Mouse (Mus musculus): ENCODE results near the gene Nol10. TPM values are rescaled to one million over a fixed set of nuclear protein-coding genes. Genes with fewer than 3 reads are reported as not detected.
"Not testable (repeated sequence)": the region's sequence is repeated elsewhere in the genome, so short reads cannot be mapped to it uniquely, and the experiment has no call there.

The Nol10 gene
- polyA plus RNA-seq, 1 experiment from 2014 or later: 20.1 TPM

- Histone ChIP-seq H3K27ac (ENCODE audit: low read depth, low read length) (no peak overlapping the region), H3K4me1 (ENCODE audit: control insufficient read depth, insufficient read depth, low read depth, low read length) (no peaks in the 10 kb centered on the region), H3K9me3 (ENCODE audit: control insufficient read depth, low read length) (no peaks in the 10 kb centered on the region), H3K36me3 (ENCODE audit: control insufficient read depth, insufficient read depth, low read length) (no peaks in the 10 kb centered on the region), H3K4me2 (ENCODE audit: low read length) (no peak overlapping the region), H3K9ac (ENCODE audit: low read depth, low read length) (no peak overlapping the region), H3K27me3 (replicated peaks; ENCODE audit: control insufficient read depth, insufficient read depth, low read length) (no peaks in the 10 kb centered on the region), H3K4me3 (ENCODE audit: low read length) (no peak overlapping the region)
- 59% methylated on average over 5 of the region's 5 CpGs for WGBS
- no peak for ATAC-seq
These were observed 105.7 kb downstream of the Nol10 start for GRCm38 (mm10) chr12:17453918-17454317.

DNA sequence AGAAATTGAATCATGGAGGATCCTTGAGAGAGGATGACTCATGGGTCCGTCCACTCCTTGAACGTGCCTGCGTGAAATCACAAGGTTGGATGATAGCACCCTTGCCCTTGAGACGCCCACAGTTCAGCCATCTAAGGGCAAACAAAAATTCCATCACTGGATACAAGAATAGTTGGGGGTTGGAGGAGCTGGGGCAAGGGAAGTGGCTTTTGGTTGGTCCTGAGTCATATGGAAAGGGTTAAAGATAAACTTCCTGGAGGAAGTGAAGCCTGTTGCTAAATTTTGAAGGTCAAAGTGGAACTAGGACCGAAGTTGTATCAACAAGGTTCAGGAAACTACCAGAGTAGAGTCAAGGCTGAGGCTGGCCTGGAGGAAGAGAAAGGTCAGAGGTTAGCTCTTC, 106.8 kb downstream of the Nol10 start:
- WGBS: 86% methylated on average over 5 of the region's 5 CpGs
- Histone ChIP-seq H3K27ac (ENCODE audit: low read depth, low read length) (no peak overlapping the region), H3K4me3 (ENCODE audit: low read length) (no peak overlapping the region), H3K9ac (ENCODE audit: low read depth, low read length) (no peak overlapping the region), H3K36me3 (ENCODE audit: control insufficient read depth, insufficient read depth, low read length) (no peaks in the 10 kb centered on the region), H3K4me1 (ENCODE audit: control insufficient read depth, insufficient read depth, low read depth, low read length) (no peaks in the 10 kb centered on the region), H3K27me3 (replicated peaks; ENCODE audit: control insufficient read depth, insufficient read depth, low read length) (no peaks in the 10 kb centered on the region), H3K9me3 (ENCODE audit: control insufficient read depth, low read length) (no peaks in the 10 kb centered on the region), H3K4me2 (ENCODE audit: low read length) (no peak overlapping the region)
- no peak for ATAC-seq

DNA sequence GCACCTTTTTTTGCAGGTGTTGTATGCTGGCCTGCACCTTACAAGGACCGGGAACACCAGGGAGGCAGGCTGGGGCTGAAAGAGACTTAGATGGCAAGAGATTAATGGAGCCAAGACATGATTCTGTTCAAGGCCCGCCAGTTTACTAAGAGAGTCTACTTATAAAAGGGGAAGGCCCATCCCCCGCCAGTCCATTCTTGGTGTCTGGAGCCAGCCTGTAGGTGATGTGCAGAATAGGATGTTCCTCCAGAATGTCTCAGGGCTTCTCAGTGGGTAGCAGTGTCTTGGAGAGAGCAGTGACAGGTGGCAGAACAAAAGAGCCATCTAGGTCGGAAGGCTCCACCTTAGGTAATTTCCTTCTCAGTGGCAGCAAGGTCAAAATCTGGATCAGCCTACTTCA, 111.0 kb downstream of the Nol10 start:
- H3K4me2 ChIP-seq (ENCODE audit: low read length); ATAC-seq; H3K27ac ChIP-seq (ENCODE audit: low read depth, low read length); H3K4me3 ChIP-seq (ENCODE audit: low read length); H3K27me3 ChIP-seq (replicated peaks; ENCODE audit: control insufficient read depth, insufficient read depth, low read length); H3K4me1 ChIP-seq (ENCODE audit: control insufficient read depth, insufficient read depth, low read depth, low read length); H3K36me3 ChIP-seq (ENCODE audit: control insufficient read depth, insufficient read depth, low read length); H3K9ac ChIP-seq (ENCODE audit: low read depth, low read length); H3K9me3 ChIP-seq (ENCODE audit: control insufficient read depth, low read length): not testable (repeated sequence)
- 93% methylated on average over 4 of the region's 4 CpGs for WGBS

- H3K4me2 ChIP-seq (ENCODE audit: low read length): no peak overlapping the region
- H3K27ac ChIP-seq (ENCODE audit: low read depth, low read length): no peak overlapping the region
- H3K4me3 ChIP-seq (ENCODE audit: low read length): no peak overlapping the region
- no peaks in the 10 kb centered on the region for H3K36me3 ChIP-seq (ENCODE audit: control insufficient read depth, insufficient read depth, low read length)
- no peak for ATAC-seq
- 37% methylated on average over 4 of the region's 4 CpGs for WGBS
- H3K9ac ChIP-seq (ENCODE audit: low read depth, low read length): no peak overlapping the region
- H3K27me3 ChIP-seq (replicated peaks; ENCODE audit: control insufficient read depth, insufficient read depth, low read length): no peaks in the 10 kb centered on the region
- H3K9me3 ChIP-seq (ENCODE audit: control insufficient read depth, low read length): peaks cover 2% of the 10 kb centered on the region; the same call in 1 of the 2 replicates
- no peaks in the 10 kb centered on the region for H3K4me1 ChIP-seq (ENCODE audit: control insufficient read depth, insufficient read depth, low read depth, low read length)
These were observed 115.4 kb downstream of the Nol10 start for GRCm38 (mm10) chr12:17463706-17464105.

- H3K4me3 ChIP-seq (ENCODE audit: low read length); H3K9ac ChIP-seq (ENCODE audit: low read depth, low read length); H3K4me2 ChIP-seq (ENCODE audit: low read length); H3K4me1 ChIP-seq (ENCODE audit: control insufficient read depth, insufficient read depth, low read depth, low read length); H3K36me3 ChIP-seq (ENCODE audit: control insufficient read depth, insufficient read depth, low read length); H3K27ac ChIP-seq (ENCODE audit: low read depth, low read length); H3K9me3 ChIP-seq (ENCODE audit: control insufficient read depth, low read length); H3K27me3 ChIP-seq (replicated peaks; ENCODE audit: control insufficient read depth, insufficient read depth, low read length); ATAC-seq: not testable (repeated sequence)
- WGBS: 86% methylated on average over 5 of the region's 5 CpGs
These were observed 116.3 kb downstream of the Nol10 start for GRCm38 (mm10) chr12:17464550-17464949.

DNA sequence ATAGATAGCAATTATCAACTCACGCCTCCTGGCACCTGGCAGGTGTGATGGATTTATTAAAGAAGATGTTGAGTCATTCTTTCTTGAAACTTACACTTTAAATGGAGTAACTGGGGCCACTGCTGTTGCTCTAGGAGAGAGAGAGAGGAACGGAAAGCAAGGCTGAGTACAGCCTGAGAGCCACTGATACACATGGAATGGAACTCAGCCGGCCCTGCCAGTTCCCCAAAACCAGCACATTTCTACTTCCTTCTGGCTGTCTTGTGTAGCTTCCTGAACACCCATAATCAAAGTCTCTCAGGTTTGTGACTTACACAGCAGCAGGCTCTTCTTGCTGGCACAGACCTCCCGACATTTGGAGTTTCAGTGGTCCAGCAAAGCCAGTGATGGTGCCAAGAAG, 118.5 kb downstream of the Nol10 start:
- Histone ChIP-seq H3K9ac (ENCODE audit: low read depth, low read length) (no peak overlapping the region), H3K4me1 (ENCODE audit: control insufficient read depth, insufficient read depth, low read depth, low read length) (no peaks in the 10 kb centered on the region), H3K9me3 (ENCODE audit: control insufficient read depth, low read length) (no peaks in the 10 kb centered on the region), H3K36me3 (ENCODE audit: control insufficient read depth, insufficient read depth, low read length) (no peaks in the 10 kb centered on the region), H3K4me3 (ENCODE audit: low read length) (no peak overlapping the region), H3K27ac (ENCODE audit: low read depth, low read length) (no peak overlapping the region), H3K4me2 (ENCODE audit: low read length) (no peak overlapping the region), H3K27me3 (replicated peaks; ENCODE audit: control insufficient read depth, insufficient read depth, low read length) (no peaks in the 10 kb centered on the region)
- 95% methylated on average over 4 of the region's 4 CpGs for WGBS
- ATAC-seq: no peak

GRCm38 (mm10) chr12:17468359-17468758, 120.1 kb downstream of the Nol10 start:
- 55% methylated on average over 3 of the region's 3 CpGs for WGBS
- no peak overlapping the region for H3K27ac ChIP-seq (ENCODE audit: low read depth, low read length)
- no peak overlapping the region for H3K4me2 ChIP-seq (ENCODE audit: low read length)
- H3K4me1 ChIP-seq (ENCODE audit: control insufficient read depth, insufficient read depth, low read depth, low read length): no peaks in the 10 kb centered on the region
- no peak overlapping the region for H3K4me3 ChIP-seq (ENCODE audit: low read length)
- no peaks in the 10 kb centered on the region for H3K9me3 ChIP-seq (ENCODE audit: control insufficient read depth, low read length)
- H3K9ac ChIP-seq (ENCODE audit: low read depth, low read length): no peak overlapping the region
- H3K27me3 ChIP-seq (replicated peaks; ENCODE audit: control insufficient read depth, insufficient read depth, low read length): no peaks in the 10 kb centered on the region
- ATAC-seq: no peak
- H3K36me3 ChIP-seq (ENCODE audit: control insufficient read depth, insufficient read depth, low read length): no peaks in the 10 kb centered on the region

DNA sequence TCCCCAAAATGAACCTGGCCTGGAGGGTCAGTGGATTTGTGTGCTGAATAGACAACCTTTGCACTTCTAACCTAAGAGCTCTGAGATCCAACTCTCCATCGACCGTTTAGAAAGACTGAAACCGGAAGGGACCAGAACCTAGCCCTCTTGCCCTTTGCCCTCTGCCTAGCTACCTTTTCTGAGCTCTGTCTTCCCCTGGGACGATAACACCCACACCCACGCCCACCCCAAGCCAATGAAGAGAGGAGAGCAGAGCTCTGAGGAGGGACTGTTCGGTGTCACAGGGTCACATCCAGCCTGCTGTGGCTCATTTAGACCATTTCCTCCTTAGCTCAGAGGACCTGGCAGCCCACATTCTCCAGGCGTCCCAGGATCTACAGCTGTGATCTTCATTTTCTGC, 121.6 kb downstream of the Nol10 start:
- ATAC-seq: no peak
- no peaks in the 10 kb centered on the region for H3K9me3 ChIP-seq (ENCODE audit: control insufficient read depth, low read length)
- H3K4me2 ChIP-seq (ENCODE audit: low read length): no peak overlapping the region
- H3K27me3 ChIP-seq (replicated peaks; ENCODE audit: control insufficient read depth, insufficient read depth, low read length): no peaks in the 10 kb centered on the region
- no peak overlapping the region for H3K9ac ChIP-seq (ENCODE audit: low read depth, low read length)
- H3K36me3 ChIP-seq (ENCODE audit: control insufficient read depth, insufficient read depth, low read length): no peaks in the 10 kb centered on the region
- H3K4me3 ChIP-seq (ENCODE audit: low read length): no peak overlapping the region
- H3K4me1 ChIP-seq (ENCODE audit: control insufficient read depth, insufficient read depth, low read depth, low read length): no peaks in the 10 kb centered on the region
- WGBS: 80% methylated on average over 7 of the region's 7 CpGs
- no peak overlapping the region for H3K27ac ChIP-seq (ENCODE audit: low read depth, low read length)

DNA sequence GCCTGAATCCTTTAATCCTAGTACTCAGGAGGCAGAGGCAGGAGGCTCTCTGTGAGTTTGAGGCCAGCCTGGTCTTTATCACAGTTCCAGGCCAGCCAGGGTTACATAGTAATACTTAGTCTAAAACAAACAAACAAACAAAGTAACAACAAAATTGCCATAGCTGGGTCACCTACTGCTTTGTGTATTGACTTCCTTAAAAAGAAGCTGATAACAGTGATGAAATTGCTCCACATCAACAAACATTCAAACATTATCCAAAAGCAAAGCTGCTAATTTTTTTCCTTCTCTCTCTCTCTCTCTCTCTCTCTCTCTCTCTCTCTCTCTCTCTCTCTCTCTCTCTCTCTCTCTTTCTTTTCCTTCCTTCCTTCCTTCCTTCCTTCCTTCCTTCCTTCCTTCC, 122.3 kb downstream of the Nol10 start:
- not testable (repeated sequence) for H3K27ac ChIP-seq (ENCODE audit: low read depth, low read length); ATAC-seq; H3K4me1 ChIP-seq (ENCODE audit: control insufficient read depth, insufficient read depth, low read depth, low read length); H3K9ac ChIP-seq (ENCODE audit: low read depth, low read length); H3K9me3 ChIP-seq (ENCODE audit: control insufficient read depth, low read length); H3K36me3 ChIP-seq (ENCODE audit: control insufficient read depth, insufficient read depth, low read length); H3K4me2 ChIP-seq (ENCODE audit: low read length); H3K27me3 ChIP-seq (replicated peaks; ENCODE audit: control insufficient read depth, insufficient read depth, low read length); H3K4me3 ChIP-seq (ENCODE audit: low read length)

GRCm38 (mm10) chr12:17471405-17471804, 123.1 kb downstream of the Nol10 start:
- Histone ChIP-seq H3K9me3 (ENCODE audit: control insufficient read depth, low read length) (no peaks in the 10 kb centered on the region), H3K4me1 (ENCODE audit: control insufficient read depth, insufficient read depth, low read depth, low read length) (no peaks in the 10 kb centered on the region), H3K9ac (ENCODE audit: low read depth, low read length) (no peak overlapping the region), H3K27ac (ENCODE audit: low read depth, low read length) (no peak overlapping the region), H3K27me3 (replicated peaks; ENCODE audit: control insufficient read depth, insufficient read depth, low read length) (no peaks in the 10 kb centered on the region), H3K4me2 (ENCODE audit: low read length) (no peak overlapping the region), H3K4me3 (ENCODE audit: low read length) (no peak overlapping the region), H3K36me3 (ENCODE audit: control insufficient read depth, insufficient read depth, low read length) (no peaks in the 10 kb centered on the region)
- ATAC-seq: no peak
- WGBS: 94% methylated on average over 1 of the region's 1 CpGs
